Mouse (Mus musculus): ENCODE measurements around the gene Prdm16.

The Prdm16 gene

GRCm38 (mm10) chr4:154294262-154294731, 342.4 kb downstream of the Prdm16 start:
- DNase-seq (ENCODE audit: extremely low spot score, low read depth, low spot score): no peak

DNA sequence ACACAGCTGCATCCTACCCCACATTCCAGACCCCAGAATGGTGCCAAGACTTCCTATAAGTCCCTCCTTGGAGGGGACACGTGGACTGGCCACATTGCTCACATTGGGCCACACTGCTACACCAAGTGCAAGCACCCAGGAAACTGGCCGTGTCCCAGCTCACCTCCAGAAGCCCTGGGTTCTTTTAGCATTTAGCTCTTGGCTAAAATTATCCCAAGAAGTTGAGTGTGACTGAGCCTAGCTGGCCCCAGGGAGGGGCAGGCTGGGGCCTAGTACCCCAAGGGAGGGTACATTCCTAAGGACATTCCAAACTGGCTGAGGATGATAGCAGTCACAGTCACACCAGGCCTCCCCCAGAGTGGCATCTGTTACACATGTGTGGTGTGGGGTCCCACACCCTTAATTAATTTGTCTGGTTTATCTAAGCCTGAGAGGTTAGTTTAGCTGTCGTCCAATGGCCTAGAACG, 342.9 kb downstream of the Prdm16 start:
- DNase-seq (ENCODE audit: extremely low spot score, low read depth, low spot score): no peak

GRCm38 (mm10) chr4:154283671-154284070, 353.0 kb downstream of the Prdm16 start:
- DNase-seq (ENCODE audit: extremely low spot score, low read depth, low spot score): no peak

GRCm38 (mm10) chr4:154279481-154279880, 357.2 kb downstream of the Prdm16 start:
- DNase-seq (ENCODE audit: extremely low spot score, low read depth, low spot score): no peak

- peak; percentile 58 for DNase-seq (ENCODE audit: extremely low spot score, low read depth, low spot score)
Observed at GRCm38 (mm10) chr4:154273000-154273399, 363.7 kb downstream of the Prdm16 start.

- DNase-seq (ENCODE audit: extremely low spot score, low read depth, low spot score): no peak
Observed at GRCm38 (mm10) chr4:154269520-154269919, 367.2 kb downstream of the Prdm16 start.

- no peak for DNase-seq (ENCODE audit: extremely low spot score, low read depth, low spot score)
Observed at GRCm38 (mm10) chr4:154267511-154267910, 369.2 kb downstream of the Prdm16 start.
